Mouse (Mus musculus): ENCODE results near the gene Noct.

DNA sequence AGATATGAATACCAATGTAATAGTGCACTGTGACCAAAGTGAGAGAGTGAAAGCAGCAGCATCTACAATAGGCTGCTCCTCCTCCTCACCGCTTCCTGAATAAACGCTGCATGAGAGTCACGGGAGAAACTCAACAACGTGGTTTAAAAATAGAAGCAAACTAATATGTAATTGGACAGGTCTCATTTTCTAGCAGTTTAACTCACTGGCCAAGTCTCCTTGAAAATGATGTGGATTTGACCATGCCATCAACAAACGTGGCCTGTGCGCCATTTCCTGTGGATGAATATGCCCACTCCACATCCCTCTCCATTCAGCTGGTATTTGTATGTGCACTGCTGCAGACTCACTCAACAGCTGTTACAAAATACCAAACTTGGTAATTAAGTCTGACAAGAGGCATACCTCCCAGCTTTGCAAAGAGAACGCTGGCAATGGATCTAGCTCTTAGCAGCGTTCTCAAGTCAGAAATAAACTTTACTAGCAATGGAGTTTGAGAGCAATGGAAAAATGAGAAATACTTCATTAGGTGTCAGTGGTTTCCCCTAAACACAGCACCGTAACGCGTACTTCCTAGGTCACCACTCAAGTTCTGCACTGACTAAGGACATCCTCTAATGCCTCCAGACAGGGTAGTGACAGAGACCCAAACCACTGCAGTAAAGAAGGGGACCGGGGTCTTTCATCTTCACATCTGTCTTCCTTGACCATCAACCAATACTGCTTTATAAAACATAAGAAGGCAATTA, 46.0 kb downstream of the Noct start:
- TF ChIP-seq CTCF (IDR thresholded peaks at IDR 0.05 in 2 of 3, conservative IDR thresholded peaks at IDR 0.05 in 1 of 3; ENCODE audit: control insufficient read depth in 1 of 3, insufficient read depth in 1 of 3, low read depth in 2 of 3, low read length in 3 of 3, poor library complexity in 1 of 3, severe bottlenecking in 1 of 3), result no peak
- no peak for TF ChIP-seq EP300 (IDR thresholded peaks at IDR 0.05; ENCODE audit: low read depth in 1 of 2, low read length in 2 of 2)
- TF ChIP-seq ZNF384 (IDR thresholded peaks at IDR 0.05; ENCODE audit: low read depth, low read length), result no peak
- no peak for TF ChIP-seq GATA1 (IDR thresholded peaks at IDR 0.05; ENCODE audit: low read depth, low read length)
- TF ChIP-seq BHLHE40 (IDR thresholded peaks at IDR 0.05; ENCODE audit: borderline replicate concordance, low read depth, low read length), result no peak
- TF ChIP-seq POLR2AphosphoS5 (IDR thresholded peaks at IDR 0.05; ENCODE audit: borderline replicate concordance, low read depth, low read length), result no peak
- no peak for TF ChIP-seq ZMIZ1 (IDR thresholded peaks at IDR 0.05; ENCODE audit: low read depth, low read length)
- TF ChIP-seq NELFE (IDR thresholded peaks at IDR 0.05; ENCODE audit: low read depth, low read length), result no peak
- TF ChIP-seq USF1 (IDR thresholded peaks at IDR 0.05; ENCODE audit: low read depth, low read length), result no peak
